Mouse (Mus musculus) E14TG2a.4 (cell line): ENCODE data around the gene Ihh.

Experiments used
- CTCF ChIP-seq: conservative IDR thresholded peaks from 2 replicates; pipeline ENCODE4 v1.5.1; 2014; ENCODE audit warnings: low read length
- NANOG ChIP-seq: IDR thresholded peaks from 2 replicates; pipeline ENCODE4 v1.6.1; 2014; ENCODE audit warnings: borderline replicate concordance, low read length, mixed read lengths
- POU5F1 ChIP-seq: IDR thresholded peaks from 2 replicates; pipeline ENCODE4 v1.6.1; 2014; ENCODE audit warnings: low read length, borderline replicate concordance

- no peak for TF ChIP-seq CTCF
- TF ChIP-seq NANOG, result no peak
- TF ChIP-seq POU5F1, result no peak
Observed at GRCm38 (mm10) chr1:74967962-74968580, 16.6 kb upstream of the Ihh start.
